Mouse (Mus musculus): ENCODE measurements around the gene Cep70.

Cep70 gene

GRCm38 (mm10) chr9:99319343-99319951 lies 76.3 kb downstream of the Cep70 start:
- no peak for DNase-seq (ENCODE audit: low read depth, low spot score)

- DNase-seq (ENCODE audit: low read depth, low spot score): no peak
Measured at GRCm38 (mm10) chr9:99320006-99320405, 76.8 kb downstream of the Cep70 start.

GRCm38 (mm10) chr9:99325208-99325929 lies 82.2 kb downstream of the Cep70 start:
- DNase-seq (ENCODE audit: low read depth, low spot score): no peak

GRCm38 (mm10) chr9:99325961-99326360 lies 82.8 kb downstream of the Cep70 start:
- no peak for DNase-seq (ENCODE audit: low read depth, low spot score)

- DNase-seq (ENCODE audit: low read depth, low spot score): no peak
Measured at GRCm38 (mm10) chr9:99326881-99327280, 83.7 kb downstream of the Cep70 start.

GRCm38 (mm10) chr9:99336538-99336937 lies 93.4 kb downstream of the Cep70 start:
- no peak for DNase-seq (ENCODE audit: low read depth, low spot score)

- DNase-seq (ENCODE audit: low read depth, low spot score): no peak
Measured at GRCm38 (mm10) chr9:99338293-99338692, 95.1 kb downstream of the Cep70 start.

- peak; percentile 67 for DNase-seq (ENCODE audit: low read depth, low spot score)
Measured at GRCm38 (mm10) chr9:99339182-99339581, 96.0 kb downstream of the Cep70 start.

- no peak for DNase-seq (ENCODE audit: low read depth, low spot score)
Measured at GRCm38 (mm10) chr9:99340126-99340525, 97.0 kb downstream of the Cep70 start.

GRCm38 (mm10) chr9:99341600-99341999 lies 98.4 kb downstream of the Cep70 start:
- DNase-seq (ENCODE audit: low read depth, low spot score): no peak

GRCm38 (mm10) chr9:99345351-99345792 lies 102.2 kb downstream of the Cep70 start:
- DNase-seq (ENCODE audit: low read depth, low spot score): no peak
